Mouse (Mus musculus): ENCODE measurements around the gene Lgals7. TPM values are rescaled to one million over a fixed set of nuclear protein-coding genes. Genes with fewer than 3 reads are reported as not detected.

The Lgals7 gene
- polyA plus RNA-seq, 1 experiment from 2014 or later: 0.74 TPM

GRCm38 (mm10) chr7:28888701-28889161 lies 25.1 kb downstream of the Lgals7 start:
- in situ Hi-C loops (cut with MboI; ENCODE audit: low pct_unique_long_range_greater_than_20kb): no loop called here
- ChIA-PET CTCF (interaction anchor here (1.0 kb wide), 1 partner anchor 11 kb away, joined by 3 read pairs; no protein-coding TSS in a partner anchor), POLR2A (no interaction called here)
- ATAC-seq (no peak), DNase-seq (ENCODE audit: low read depth, low spot score) (no peak)
- no peaks in the 10 kb centered on the region for H3K27me3 ChIP-seq
- TF ChIP-seq CTCF (IDR thresholded peaks at IDR 0.05): no peak

GRCm38 (mm10) chr7:28892601-28893000 lies 28.9 kb downstream of the Lgals7 start:
- ATAC-seq: no peak
- POLR2A ChIA-PET: interaction anchor here (0.6 kb wide), 1 partner anchor 88 kb away, joined by 3 read pairs; no protein-coding TSS in a partner anchor
- CTCF ChIA-PET: interaction anchor here (1.4 kb wide), 1 partner anchor 16 kb away, joined by 4 read pairs; no protein-coding TSS in a partner anchor
- in situ Hi-C loops (cut with MboI; ENCODE audit: low pct_unique_long_range_greater_than_20kb): loop anchor here (10.0 kb wide), 1 partner anchor 142 kb away; no protein-coding TSS in a partner anchor
- no peaks in the 10 kb centered on the region for H3K27me3 ChIP-seq
- TF ChIP-seq CTCF (IDR thresholded peaks at IDR 0.05): no peak
- DNase-seq (ENCODE audit: low read depth, low spot score): no peak

- ChIA-PET POLR2A (interaction anchor here (0.7 kb wide), 1 partner anchor 1776 kb away, joined by 3 read pairs; no protein-coding TSS in a partner anchor), CTCF (interaction anchor here (0.7 to 1.5 kb wide), 4 partner anchors 9 to 149 kb away, joined by 3 to 5 read pairs (median 4); no protein-coding TSS in a partner anchor)
- in situ Hi-C loops (cut with MboI; ENCODE audit: low pct_unique_long_range_greater_than_20kb): loop anchor here (10.0 kb wide), 1 partner anchor 141 kb away; no protein-coding TSS in a partner anchor
- ATAC-seq: peak; percentile 19
- no peak for TF ChIP-seq CTCF (IDR thresholded peaks at IDR 0.05)
- DNase-seq (ENCODE audit: low read depth, low spot score): no peak
- H3K27me3 ChIP-seq: no peaks in the 10 kb centered on the region
Measured at GRCm38 (mm10) chr7:28893643-28894265, 30.1 kb downstream of the Lgals7 start.

DNA sequence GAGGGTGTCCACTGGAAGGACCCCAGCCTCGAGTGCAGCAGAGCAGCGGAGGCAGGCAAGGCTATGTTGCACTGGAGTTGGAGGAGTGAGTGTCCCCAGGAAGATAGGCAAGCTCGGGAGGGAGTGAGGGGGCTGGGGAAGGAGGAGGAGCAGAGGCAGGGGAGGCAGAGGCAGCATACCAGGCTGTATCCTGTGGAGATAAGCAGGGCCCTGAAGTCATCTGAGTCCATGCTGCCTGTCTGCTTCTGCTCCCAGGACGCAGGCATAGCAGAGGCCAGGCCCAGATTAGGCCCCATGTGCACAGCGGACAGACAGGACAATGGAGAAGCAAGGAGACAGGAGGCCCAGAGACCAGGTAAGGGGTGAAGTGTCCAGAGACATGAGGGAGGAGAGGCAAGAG lies 31.3 kb downstream of the Lgals7 start:
- in situ Hi-C loops (cut with MboI; ENCODE audit: low pct_unique_long_range_greater_than_20kb): loop anchor here (10.0 kb wide), 1 partner anchor 140 kb away; no protein-coding TSS in a partner anchor

GRCm38 (mm10) chr7:28897661-28898060 lies 34.0 kb downstream of the Lgals7 start:
- POLR2A ChIA-PET: no interaction called here
- no peak for ATAC-seq
- in situ Hi-C loops (cut with MboI; ENCODE audit: low pct_unique_long_range_greater_than_20kb): loop anchor here (10.0 kb wide), 1 partner anchor 137 kb away; no protein-coding TSS in a partner anchor

More for the DNA sequence above, 31.3 kb downstream of the Lgals7 start:
- ATAC-seq: no peak
- POLR2A ChIA-PET: no interaction called here
- no peak for DNase-seq (ENCODE audit: low read depth, low spot score)
- CTCF ChIA-PET: no interaction called here
- no peak for TF ChIP-seq CTCF (IDR thresholded peaks at IDR 0.05)
- no peaks in the 10 kb centered on the region for H3K27me3 ChIP-seq

GRCm38 (mm10) chr7:28899972-28900371 lies 36.3 kb downstream of the Lgals7 start:
- H3K27me3 ChIP-seq: no peaks in the 10 kb centered on the region
- POLR2A ChIA-PET: interaction anchor here (0.7 to 1.2 kb wide), 2 partner anchors 18 to 96 kb away, joined by 3 read pairs; no protein-coding TSS in a partner anchor
- in situ Hi-C loops (cut with MboI; ENCODE audit: low pct_unique_long_range_greater_than_20kb): loop anchor here (10.0 kb wide), 1 partner anchor 135 kb away; no protein-coding TSS in a partner anchor
- DNase-seq (ENCODE audit: low read depth, low spot score) (no peak), ATAC-seq (no peak)
- TF ChIP-seq CTCF (IDR thresholded peaks at IDR 0.05): no peak
- CTCF ChIA-PET: interaction anchor here (1.0 to 1.8 kb wide), 7 partner anchors 8 to 135 kb away, joined by 3 to 6 read pairs (median 3); partner anchors contain the start of gene Capn12

More at GRCm38 (mm10) chr7:28897661-28898060, 34.0 kb downstream of the Lgals7 start:
- no peak for TF ChIP-seq CTCF (IDR thresholded peaks at IDR 0.05)
- CTCF ChIA-PET: no interaction called here
- no peaks in the 10 kb centered on the region for H3K27me3 ChIP-seq
- DNase-seq (ENCODE audit: low read depth, low spot score): no peak

GRCm38 (mm10) chr7:28901311-28902125 lies 37.9 kb downstream of the Lgals7 start:
- no peak for DNase-seq (ENCODE audit: low read depth, low spot score)
- in situ Hi-C loops (cut with MboI; ENCODE audit: low pct_unique_long_range_greater_than_20kb): no loop called here
- H3K27me3 ChIP-seq: no peaks in the 10 kb centered on the region
- ChIA-PET CTCF (interaction anchor here (0.6 kb wide), 1 partner anchor 15 kb away, joined by 3 read pairs; no protein-coding TSS in a partner anchor), POLR2A (interaction anchor here (0.8 kb wide), 1 partner anchor 51 kb away, joined by 6 read pairs; no protein-coding TSS in a partner anchor)
- TF ChIP-seq CTCF (IDR thresholded peaks at IDR 0.05): no peak
- no peak for ATAC-seq

- no peak for ATAC-seq
- TF ChIP-seq CTCF (IDR thresholded peaks at IDR 0.05): no peak
- ChIA-PET CTCF (interaction anchor here (0.6 kb wide), 1 partner anchor 15 kb away, joined by 3 read pairs; no protein-coding TSS in a partner anchor), POLR2A (interaction anchor here (1.1 kb wide), 1 partner anchor 17 kb away, joined by 3 read pairs; no protein-coding TSS in a partner anchor)
- DNase-seq (ENCODE audit: low read depth, low spot score): no peak
- no peaks in the 10 kb centered on the region for H3K27me3 ChIP-seq
- in situ Hi-C loops (cut with MboI; ENCODE audit: low pct_unique_long_range_greater_than_20kb): no loop called here
Measured at GRCm38 (mm10) chr7:28902180-28902579, 38.5 kb downstream of the Lgals7 start.

GRCm38 (mm10) chr7:28902809-28903208 lies 39.2 kb downstream of the Lgals7 start:
- DNase-seq (ENCODE audit: low read depth, low spot score) (no peak), ATAC-seq (no peak)
- ChIA-PET POLR2A (interaction anchor here (0.9 to 1.1 kb wide), 2 partner anchors 16 to 59 kb away, joined by 3 read pairs; partner anchors contain the start of gene Actn4), CTCF (interaction anchor here (0.9 kb wide), 1 partner anchor 9 kb away, joined by 3 read pairs; no protein-coding TSS in a partner anchor)
- no peak for TF ChIP-seq CTCF (IDR thresholded peaks at IDR 0.05)
- in situ Hi-C loops (cut with MboI; ENCODE audit: low pct_unique_long_range_greater_than_20kb): no loop called here
- no peaks in the 10 kb centered on the region for H3K27me3 ChIP-seq

- ChIA-PET POLR2A (interaction anchor here (0.9 kb wide), 1 partner anchor 58 kb away, joined by 3 read pairs; the partner anchor contains the start of gene Actn4), CTCF (interaction anchor here (0.9 kb wide), 1 partner anchor 10 kb away, joined by 3 read pairs; no protein-coding TSS in a partner anchor)
- TF ChIP-seq CTCF (IDR thresholded peaks at IDR 0.05): no peak
- ATAC-seq (no peak), DNase-seq (ENCODE audit: low read depth, low spot score) (no peak)
- no peaks in the 10 kb centered on the region for H3K27me3 ChIP-seq
- in situ Hi-C loops (cut with MboI; ENCODE audit: low pct_unique_long_range_greater_than_20kb): no loop called here
Measured at GRCm38 (mm10) chr7:28903778-28904177, 40.1 kb downstream of the Lgals7 start.
